Mouse (Mus musculus) cortical plate, adult 2 months (tissue): ENCODE measurements around the gene Wbp2. TPM values are rescaled to one million over a fixed set of nuclear protein-coding genes. Genes with fewer than 3 reads are reported as not detected.

Experiments
- H3K27ac ChIP-seq: fragments of 200-500 bp; 2 replicates; pipeline ENCODE4 v1.5.1; 2012; ENCODE audit warnings: low read length, control low read depth, inconsistent platforms; ENCODE audit not compliant: insufficient read depth
- H3K4me1 ChIP-seq: fragments of 200-500 bp; 2 replicates; pipeline ENCODE4 v1.6.1; 2011; ENCODE audit warnings: low read length; ENCODE audit not compliant: control insufficient read depth, insufficient read depth
- H3K4me3 ChIP-seq: fragments of 200-500 bp; 2 replicates; pipeline ENCODE4 v1.5.1; 2011; ENCODE audit warnings: mild to moderate bottlenecking, low read length, control low read depth; ENCODE audit not compliant: insufficient read depth
- CTCF ChIP-seq: fragments of 200-500 bp; IDR thresholded peaks from 2 replicates; pipeline ENCODE4 v1.5.1; 2011; ENCODE audit warnings: mild to moderate bottlenecking, control low read depth, low read length; ENCODE audit not compliant: insufficient read depth; ENCODE audit errors: extremely low read depth
- POLR2A ChIP-seq: fragments of 200-500 bp; IDR thresholded peaks from 2 replicates; pipeline ENCODE4 v1.6.1; 2011; ENCODE audit warnings: mild to moderate bottlenecking, low read length, control low read depth; ENCODE audit not compliant: insufficient read depth; ENCODE audit errors: extremely low read depth
- polyA plus RNA-seq: library from polyadenylated mRNA; depleted of rRNA; stranded (reverse); fragments of >200 nt; gene quantifications from 2 replicates; pipeline ENCODE4 v1.2.3, GENCODE M21; 2012

Wbp2 gene
- polyA plus RNA-seq, 1 experiment: 438 TPM

DNA sequence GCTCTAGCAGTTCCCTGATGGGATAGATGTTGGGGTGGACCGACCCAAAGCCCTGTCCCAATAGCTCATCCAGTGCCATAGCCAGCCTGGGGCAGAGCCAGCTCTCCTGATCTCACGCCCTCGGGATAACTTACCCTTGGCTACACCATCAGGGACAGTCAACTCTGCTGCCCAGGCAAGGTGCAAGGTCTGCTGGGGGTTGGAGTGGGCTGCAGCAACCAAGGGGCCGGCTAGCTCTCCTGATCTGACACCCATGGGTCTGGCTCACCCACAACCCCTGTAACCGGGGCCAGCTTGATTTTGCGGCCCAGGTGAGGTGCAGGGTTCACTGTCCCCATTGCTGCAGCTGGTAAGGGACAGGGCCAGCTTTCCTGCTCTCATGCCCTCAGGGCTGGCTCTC lies 4.8 kb upstream of the Wbp2 start:
- Histone ChIP-seq H3K4me3 (no peak overlapping the region), H3K4me1 (peaks cover 2% of the 10 kb centered on the region; the same call in 1 of the 2 replicates), H3K27ac (no peak overlapping the region)
- TF ChIP-seq POLR2A (no peak), CTCF (no peak)

DNA sequence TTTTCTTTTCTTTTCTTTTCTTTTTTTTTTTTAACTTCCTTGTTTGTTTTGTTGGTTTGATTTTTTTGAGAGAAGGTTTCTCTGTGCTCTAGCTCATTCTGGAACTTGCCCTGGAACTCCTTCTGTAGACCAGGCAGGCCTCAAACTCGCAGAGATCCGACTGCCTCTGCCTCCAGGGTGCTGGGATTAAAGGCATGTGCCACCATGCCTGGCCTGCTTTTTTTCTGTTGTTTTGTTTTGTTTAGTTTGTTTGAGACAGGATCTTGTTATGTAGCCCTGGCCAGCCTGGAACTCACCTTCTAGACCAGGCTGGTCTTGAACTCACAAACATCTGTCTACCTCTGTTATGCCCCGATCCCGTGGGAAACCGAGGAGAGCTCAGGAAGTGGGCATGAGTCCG lies 2.8 kb upstream of the Wbp2 start:
- no peak overlapping the region for H3K4me3 ChIP-seq
- TF ChIP-seq CTCF: no peak
- no peak for TF ChIP-seq POLR2A
- H3K4me1 ChIP-seq: peaks cover 5% of the 10 kb centered on the region
- no peak overlapping the region for H3K27ac ChIP-seq

- no peak overlapping the region for H3K27ac ChIP-seq
- no peak overlapping the region for H3K4me3 ChIP-seq
- no peak for TF ChIP-seq CTCF
- TF ChIP-seq POLR2A: no peak
- peaks cover 5% of the 10 kb centered on the region for H3K4me1 ChIP-seq
Observed at GRCm38 (mm10) chr11:116088741-116089394, 2.1 kb upstream of the Wbp2 start.

- Histone ChIP-seq H3K27ac (no peak overlapping the region), H3K4me1 (peaks cover 5% of the 10 kb centered on the region), H3K4me3 (no peak overlapping the region)
- TF ChIP-seq CTCF (no peak), POLR2A (no peak)
Observed at GRCm38 (mm10) chr11:116088188-116088587, 1.4 kb upstream of the Wbp2 start.

DNA sequence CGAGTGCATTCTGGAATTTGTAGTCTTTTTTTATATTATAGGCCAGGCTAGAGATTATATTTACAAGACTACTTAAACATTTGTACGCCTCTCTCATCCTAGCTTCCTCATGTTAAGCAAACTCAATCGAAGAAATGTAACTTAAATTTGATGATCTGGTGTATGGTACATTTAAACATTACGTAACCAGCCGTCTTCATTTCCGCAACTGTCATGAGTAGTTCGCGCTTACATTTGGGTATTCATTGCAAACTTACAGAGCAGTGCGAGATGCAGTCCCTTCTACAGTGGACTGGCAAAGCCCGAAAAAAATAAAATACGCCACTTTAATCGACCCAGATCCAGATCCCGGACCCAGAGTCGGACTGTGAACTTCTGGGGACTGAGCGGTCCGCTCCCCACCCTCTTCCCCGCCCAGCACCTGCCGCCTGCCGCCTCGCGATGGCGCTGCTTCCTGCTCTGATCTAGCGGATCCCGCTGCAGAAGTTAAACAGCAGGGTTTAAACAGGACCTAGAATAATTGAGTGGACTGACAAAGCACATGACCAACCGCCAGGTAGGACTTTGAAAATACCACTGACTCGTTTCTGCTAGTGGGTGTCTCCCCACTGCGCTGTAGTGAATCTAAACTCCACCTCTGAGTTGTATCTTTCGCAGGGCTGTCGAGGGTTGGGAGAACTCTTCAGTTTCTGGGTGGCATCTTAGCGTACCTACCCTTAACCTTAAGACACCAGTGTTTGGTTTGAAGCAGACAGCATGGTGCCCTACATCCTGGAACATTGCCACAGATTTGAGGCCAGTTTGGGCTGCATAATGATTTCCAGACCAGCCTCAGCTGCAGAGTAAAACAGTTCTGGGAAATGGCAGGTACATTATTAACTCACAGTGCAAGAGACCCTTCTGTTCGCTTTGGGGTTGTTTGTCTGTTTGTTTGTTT lies 667 bp upstream of the Wbp2 start:
- Histone ChIP-seq H3K27ac (peak overlapping the region; percentile 15; the same call in 1 of the 2 replicates), H3K4me1 (peaks cover 5% of the 10 kb centered on the region), H3K4me3 (peak overlapping the region; percentile 55)
- peak; percentile 69 for TF ChIP-seq CTCF
- 0 out of 2 replicates have a peak, but pooled peaks have one; percentile 8 for TF ChIP-seq POLR2A

DNA sequence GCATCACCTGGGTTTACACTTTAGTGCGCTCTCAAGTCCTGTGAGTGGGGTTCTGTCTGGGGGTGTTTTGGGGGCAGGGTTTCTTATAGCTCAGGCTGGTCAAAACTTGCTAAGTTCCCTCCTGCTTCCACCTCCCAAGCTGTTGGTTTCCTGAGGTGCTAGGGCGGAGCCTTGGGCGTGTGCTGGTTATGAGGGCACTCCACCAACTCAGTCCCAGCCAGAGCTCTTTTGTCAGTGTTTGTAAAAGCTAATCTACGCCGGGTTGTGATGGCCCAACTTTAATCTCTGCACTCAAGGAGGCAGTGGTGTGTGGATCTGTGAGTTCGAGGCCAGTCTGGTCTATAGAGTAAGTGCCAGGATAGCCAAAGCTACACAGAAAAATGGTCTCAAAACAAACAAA lies 2.6 kb downstream of the Wbp2 start:
- TF ChIP-seq POLR2A: no peak
- no peak for TF ChIP-seq CTCF
- Histone ChIP-seq H3K4me3 (no peak overlapping the region), H3K4me1 (peaks cover 8% of the 10 kb centered on the region), H3K27ac (no peak overlapping the region)

- no peak for TF ChIP-seq POLR2A
- no peak for TF ChIP-seq CTCF
- Histone ChIP-seq H3K27ac (no peak overlapping the region), H3K4me3 (no peak overlapping the region), H3K4me1 (peaks cover 8% of the 10 kb centered on the region)
Observed at GRCm38 (mm10) chr11:116083096-116083672, 3.6 kb downstream of the Wbp2 start.

DNA sequence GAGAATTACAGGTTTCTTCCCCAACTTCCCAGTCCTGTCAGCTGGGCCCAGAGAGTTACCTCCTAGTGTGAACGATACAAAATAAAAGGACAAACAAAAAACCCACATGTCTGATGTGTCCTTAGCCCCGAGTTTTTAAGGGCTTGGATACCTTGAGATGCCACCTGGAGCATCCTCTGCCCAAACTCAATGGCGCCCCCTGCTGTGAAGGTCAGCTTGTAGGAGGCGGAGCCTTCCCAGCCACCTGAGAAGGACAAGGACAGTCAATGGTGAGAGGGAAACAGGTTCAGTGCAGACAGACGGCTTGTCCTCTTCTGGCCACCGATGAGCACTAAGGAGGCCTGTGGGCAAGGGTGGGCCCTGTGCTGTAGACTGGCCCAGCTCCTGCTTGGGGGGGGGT lies 5.7 kb downstream of the Wbp2 start:
- H3K4me1 ChIP-seq: peaks cover 7% of the 10 kb centered on the region
- no peak overlapping the region for H3K27ac ChIP-seq
- no peak overlapping the region for H3K4me3 ChIP-seq
- TF ChIP-seq POLR2A (no peak), CTCF (peak; percentile 41)

DNA sequence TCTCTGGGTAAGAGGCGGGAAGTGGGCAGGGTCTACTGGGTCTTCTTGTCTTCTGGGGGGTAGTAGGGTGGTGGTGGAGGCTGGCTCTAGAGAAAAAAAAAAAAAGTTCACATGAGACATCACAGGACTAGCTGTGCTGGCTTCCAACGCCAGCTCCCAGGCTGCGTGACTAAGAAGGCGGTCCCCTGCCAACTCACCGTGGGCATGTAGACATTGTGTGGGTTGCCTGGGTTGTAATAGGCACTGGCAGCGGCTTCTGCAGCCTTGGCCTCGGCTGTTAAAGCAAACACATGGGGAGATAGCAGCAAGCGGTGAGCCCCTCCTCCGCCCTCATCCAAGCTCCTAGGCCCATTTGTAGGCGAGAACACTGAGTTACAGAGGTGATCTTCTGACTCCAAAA lies 7.3 kb downstream of the Wbp2 start:
- TF ChIP-seq CTCF (no peak), POLR2A (no peak)
- Histone ChIP-seq H3K4me3 (no peak overlapping the region), H3K4me1 (0 out of 2 replicates have a peak, but pooled peaks cover 5% of the 10 kb centered on the region), H3K27ac (peak overlapping the region; percentile 53)
